Mouse (Mus musculus) lung, postnatal 14 days (tissue): ENCODE measurements around the gene Gm45799.

Source experiments
- DNase-seq: peaks from one replicate; pipeline ENCODE4 v3.0.0; 2021

The Gm45799 gene

GRCm38 (mm10) chr7:105650639-105651435 lies 10.5 kb downstream of the Gm45799 start, which contains the start of gene Dnhd1:
Gene Dnhd1, plus strand, starts transcription at chr7:105650827.
- peak; percentile 77 for DNase-seq

- DNase-seq: no peak
These were observed 45.3 kb downstream of the Gm45799 start for GRCm38 (mm10) chr7:105685541-105686197.

GRCm38 (mm10) chr7:105690875-105691274 lies 50.5 kb downstream of the Gm45799 start:
- DNase-seq: no peak

- DNase-seq: no peak
These were observed 62.8 kb downstream of the Gm45799 start for GRCm38 (mm10) chr7:105703184-105703583.

GRCm38 (mm10) chr7:105703816-105704215 lies 63.5 kb downstream of the Gm45799 start:
- DNase-seq: no peak

- no peak for DNase-seq
These were observed 68.4 kb downstream of the Gm45799 start for GRCm38 (mm10) chr7:105708733-105709132.

- no peak for DNase-seq
These were observed 75.0 kb downstream of the Gm45799 start for GRCm38 (mm10) chr7:105715366-105715765.

- DNase-seq: no peak
These were observed 81.6 kb downstream of the Gm45799 start for GRCm38 (mm10) chr7:105721916-105722315.

GRCm38 (mm10) chr7:105726144-105726979 lies 86.0 kb downstream of the Gm45799 start:
- DNase-seq: peak; percentile 57

GRCm38 (mm10) chr7:105726980-105727325 lies 86.6 kb downstream of the Gm45799 start:
- no peak for DNase-seq

- no peak for DNase-seq
These were observed 88.5 kb downstream of the Gm45799 start for GRCm38 (mm10) chr7:105728701-105729428.

GRCm38 (mm10) chr7:105733836-105734235 lies 93.5 kb downstream of the Gm45799 start:
- DNase-seq: no peak
